Mouse (Mus musculus): ENCODE data around the gene Tmprss7. TPM values are rescaled to one million over a fixed set of nuclear protein-coding genes. Genes with fewer than 3 reads are reported as not detected.

Gene Tmprss7
- polyA plus RNA-seq, 1 experiment from 2014 or later = 0.40 TPM

GRCm38 (mm10) chr16:45644380-45644779 lies 49.1 kb downstream of the Tmprss7 start:
- Histone ChIP-seq H3K9me3 (replicated peaks) (no peaks in the 10 kb centered on the region), H3K27me3 (no peaks in the 10 kb centered on the region), H3K4me2 (no peak overlapping the region), H3K4me3 (no peak overlapping the region), H3K9ac (no peak overlapping the region), H3K4me1 (no peaks in the 10 kb centered on the region), H3K27ac (no peak overlapping the region), H3K36me3 (ENCODE audit: poor library complexity, severe bottlenecking) (no peaks in the 10 kb centered on the region)
- WGBS = 79% methylated on average over 6 of the region's 6 CpGs
- ATAC-seq = no peak

GRCm38 (mm10) chr16:45643944-45644343 lies 49.5 kb downstream of the Tmprss7 start:
- WGBS = 88% methylated on average over 3 of the region's 3 CpGs
- no peak for ATAC-seq
- Histone ChIP-seq H3K27ac (no peak overlapping the region), H3K4me1 (no peaks in the 10 kb centered on the region), H3K27me3 (no peaks in the 10 kb centered on the region), H3K4me3 (no peak overlapping the region), H3K9ac (no peak overlapping the region), H3K36me3 (ENCODE audit: poor library complexity, severe bottlenecking) (no peaks in the 10 kb centered on the region), H3K9me3 (replicated peaks) (no peaks in the 10 kb centered on the region), H3K4me2 (no peak overlapping the region)

- Histone ChIP-seq H3K9me3 (replicated peaks) (no peaks in the 10 kb centered on the region), H3K4me1 (no peaks in the 10 kb centered on the region), H3K4me3 (no peak overlapping the region), H3K9ac (no peak overlapping the region), H3K4me2 (no peak overlapping the region), H3K27ac (no peak overlapping the region), H3K36me3 (ENCODE audit: poor library complexity, severe bottlenecking) (no peaks in the 10 kb centered on the region), H3K27me3 (no peaks in the 10 kb centered on the region)
- ATAC-seq = no peak
- 79% methylated on average over 3 of the region's 3 CpGs for WGBS
These were observed 52.2 kb downstream of the Tmprss7 start for GRCm38 (mm10) chr16:45641301-45641700.

DNA sequence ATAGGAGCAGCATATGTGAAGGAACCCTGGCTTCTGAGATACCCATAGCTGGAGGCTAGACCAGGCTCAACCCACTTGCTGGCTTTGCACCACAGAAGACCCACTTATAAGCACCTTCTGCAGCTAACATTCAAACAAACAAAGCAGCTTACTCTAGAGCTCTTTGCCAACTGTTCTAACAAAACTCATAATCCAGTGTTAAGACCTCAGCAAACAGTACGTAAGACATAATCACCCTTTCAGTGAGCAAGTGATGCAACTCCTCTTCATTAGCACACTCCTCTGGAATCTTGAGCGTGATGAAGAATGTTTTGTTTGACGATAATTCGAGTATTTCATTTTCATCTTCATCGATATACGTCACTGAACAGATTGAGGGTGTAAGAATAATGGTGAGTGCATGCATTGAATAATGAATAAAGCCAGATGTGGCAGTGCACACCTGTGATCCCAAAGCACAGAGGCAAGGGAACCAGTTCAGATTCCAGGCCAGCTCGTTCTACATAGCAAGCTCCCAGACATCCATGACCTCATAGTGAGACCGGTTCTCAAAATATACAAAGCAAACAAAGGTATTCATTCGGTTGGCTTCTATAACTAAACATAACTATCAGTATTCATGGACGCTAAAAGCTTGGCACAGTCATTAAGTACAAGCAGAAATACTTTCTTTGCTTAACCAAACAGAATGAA lies 53.2 kb downstream of the Tmprss7 start:
- WGBS = 82% methylated on average over 10 of the region's 10 CpGs
- Histone ChIP-seq H3K4me3 (no peak overlapping the region), H3K9ac (no peak overlapping the region)

GRCm38 (mm10) chr16:45635826-45636225 lies 57.6 kb downstream of the Tmprss7 start:
- no peak overlapping the region for H3K27ac ChIP-seq
- H3K27me3 ChIP-seq = no peaks in the 10 kb centered on the region
- H3K36me3 ChIP-seq (ENCODE audit: poor library complexity, severe bottlenecking) = no peaks in the 10 kb centered on the region
- no peak overlapping the region for H3K4me2 ChIP-seq
- H3K4me1 ChIP-seq = no peaks in the 10 kb centered on the region
- ATAC-seq = no peak
- 91% methylated on average over 2 of the region's 2 CpGs for WGBS
- H3K4me3 ChIP-seq = no peak overlapping the region
- no peak overlapping the region for H3K9ac ChIP-seq
- no peaks in the 10 kb centered on the region for H3K9me3 ChIP-seq (replicated peaks)

More for the DNA sequence above, 53.2 kb downstream of the Tmprss7 start:
- H3K4me1 ChIP-seq = no peaks in the 10 kb centered on the region
- H3K4me2 ChIP-seq = no peak overlapping the region
- ATAC-seq = no peak
- H3K27me3 ChIP-seq = no peaks in the 10 kb centered on the region
- H3K27ac ChIP-seq = no peak overlapping the region
- no peaks in the 10 kb centered on the region for H3K9me3 ChIP-seq (replicated peaks)
- no peaks in the 10 kb centered on the region for H3K36me3 ChIP-seq (ENCODE audit: poor library complexity, severe bottlenecking)

DNA sequence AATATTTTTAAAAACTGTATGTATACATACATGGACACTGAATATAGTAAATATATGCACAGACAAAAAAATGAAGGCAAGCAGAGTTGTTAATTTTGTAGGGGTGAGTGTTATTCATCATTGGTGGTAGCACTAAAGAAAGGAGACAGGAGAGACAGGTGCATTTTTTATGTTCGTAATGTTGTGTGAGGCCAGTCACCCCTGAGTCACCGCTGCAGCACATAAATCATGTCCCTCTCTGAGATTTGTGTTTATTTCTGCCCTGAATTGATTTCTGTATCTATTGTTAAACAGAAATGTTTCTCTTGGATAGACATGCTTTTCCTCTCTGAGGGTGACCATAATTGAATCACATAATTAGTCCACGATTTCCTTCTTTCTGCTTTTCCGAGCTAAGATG lies 61.0 kb downstream of the Tmprss7 start:
- Histone ChIP-seq H3K4me2 (no peak overlapping the region), H3K36me3 (ENCODE audit: poor library complexity, severe bottlenecking) (no peaks in the 10 kb centered on the region), H3K9me3 (replicated peaks) (no peaks in the 10 kb centered on the region), H3K9ac (no peak overlapping the region), H3K27me3 (no peaks in the 10 kb centered on the region), H3K4me1 (no peaks in the 10 kb centered on the region), H3K4me3 (no peak overlapping the region), H3K27ac (no peak overlapping the region)
- ATAC-seq = no peak
- 85% methylated on average over 4 of the region's 4 CpGs for WGBS

DNA sequence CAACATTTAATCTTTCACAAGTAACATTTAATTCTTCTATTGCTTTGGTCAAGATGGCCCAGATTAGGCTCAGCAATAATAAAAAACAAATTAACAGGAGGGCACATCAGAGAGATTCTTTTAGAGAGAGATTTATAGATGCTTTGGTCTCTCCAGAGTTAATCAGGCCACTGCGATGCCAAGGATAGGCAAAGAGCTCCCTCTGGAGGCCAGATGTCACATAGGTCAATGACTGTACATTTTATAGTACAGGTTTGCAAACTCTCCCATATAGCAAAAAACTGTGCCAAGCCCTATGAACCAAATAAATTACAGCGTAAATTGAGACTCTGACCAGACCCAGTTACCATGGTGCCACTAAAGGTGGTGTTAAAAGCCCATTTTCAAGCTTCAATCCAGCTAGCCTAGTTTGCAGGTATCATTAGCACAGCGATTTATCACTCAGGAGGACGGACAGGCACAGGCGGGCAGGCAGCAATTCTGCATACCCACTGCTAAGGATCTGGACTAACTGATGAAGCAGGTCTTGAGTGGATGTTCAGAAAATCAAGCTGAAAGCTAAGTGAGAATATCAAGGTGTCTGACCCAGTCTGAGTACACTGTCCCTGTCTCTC lies 63.0 kb downstream of the Tmprss7 start:
- H3K9ac ChIP-seq = no peak overlapping the region
- WGBS = 57% methylated on average over 5 of the region's 5 CpGs
- peak; percentile 90 for ATAC-seq
- no peaks in the 10 kb centered on the region for H3K36me3 ChIP-seq (ENCODE audit: poor library complexity, severe bottlenecking)
- no peaks in the 10 kb centered on the region for H3K4me1 ChIP-seq
- no peak overlapping the region for H3K4me3 ChIP-seq
- no peaks in the 10 kb centered on the region for H3K9me3 ChIP-seq (replicated peaks)
- H3K27ac ChIP-seq = no peak overlapping the region
- H3K4me2 ChIP-seq = no peak overlapping the region
- H3K27me3 ChIP-seq = no peaks in the 10 kb centered on the region

DNA sequence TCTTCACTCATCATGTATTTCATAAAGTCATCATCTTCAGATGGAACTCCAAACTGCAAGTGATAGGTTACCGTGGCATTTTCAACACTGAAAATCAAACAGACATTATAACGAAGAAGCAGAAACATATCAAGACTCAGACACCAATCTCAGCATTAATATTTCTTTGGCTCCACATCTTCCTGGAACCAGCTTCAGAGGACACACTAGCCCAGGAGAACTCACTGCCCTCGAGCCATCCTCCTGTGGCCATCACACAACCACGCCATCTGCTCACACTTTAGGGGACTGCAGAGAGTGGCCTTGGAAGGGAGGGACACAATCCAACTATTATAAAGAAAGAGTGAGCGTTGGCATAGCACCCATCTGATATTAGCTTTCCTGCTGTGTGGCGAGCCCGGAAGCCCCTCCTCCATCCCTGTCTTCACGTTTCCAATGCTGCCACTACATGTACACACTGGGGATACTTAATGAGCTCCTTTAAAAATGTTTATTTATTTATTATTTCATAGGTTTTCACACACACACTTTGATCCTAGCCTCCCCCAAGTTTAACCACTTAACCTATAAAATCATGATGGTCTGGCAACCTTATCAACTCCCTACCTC lies 63.9 kb downstream of the Tmprss7 start:
- no peak overlapping the region for H3K4me3 ChIP-seq
- H3K27me3 ChIP-seq = no peaks in the 10 kb centered on the region
- H3K36me3 ChIP-seq (ENCODE audit: poor library complexity, severe bottlenecking) = no peaks in the 10 kb centered on the region
- no peak overlapping the region for H3K27ac ChIP-seq
- WGBS = 87% methylated on average over 8 of the region's 8 CpGs
- ATAC-seq = no peak
- no peaks in the 10 kb centered on the region for H3K9me3 ChIP-seq (replicated peaks)
- H3K4me1 ChIP-seq = no peaks in the 10 kb centered on the region
- H3K4me2 ChIP-seq = no peak overlapping the region
- no peak overlapping the region for H3K9ac ChIP-seq

DNA sequence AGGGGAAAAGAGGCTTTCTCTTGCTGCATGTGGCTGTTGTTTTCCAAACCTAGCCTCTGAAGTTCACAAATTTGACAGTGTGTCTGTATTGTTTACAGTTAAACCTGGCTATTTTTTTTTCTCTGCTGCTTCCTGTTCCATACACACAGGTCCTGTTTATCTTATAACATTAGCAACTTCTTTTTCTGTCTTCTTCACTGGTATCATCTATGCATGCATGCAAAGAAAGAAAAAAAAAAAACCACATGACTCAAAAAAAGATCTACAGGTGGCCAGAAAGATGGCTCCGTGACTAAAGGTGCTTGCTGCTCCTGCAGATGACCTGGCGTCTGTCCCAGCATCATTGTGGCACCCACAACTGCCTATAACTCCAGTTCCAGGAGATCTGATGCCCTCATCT lies 68.1 kb downstream of the Tmprss7 start:
- Histone ChIP-seq H3K27ac (no peak overlapping the region), H3K9me3 (replicated peaks) (no peaks in the 10 kb centered on the region), H3K36me3 (ENCODE audit: poor library complexity, severe bottlenecking) (no peaks in the 10 kb centered on the region), H3K4me3 (no peak overlapping the region), H3K4me2 (no peak overlapping the region), H3K9ac (no peak overlapping the region), H3K27me3 (no peaks in the 10 kb centered on the region), H3K4me1 (no peaks in the 10 kb centered on the region)
- 82% methylated on average over 2 of the region's 2 CpGs for WGBS
- ATAC-seq = no peak

- H3K9ac ChIP-seq = no peak overlapping the region
- no peaks in the 10 kb centered on the region for H3K27me3 ChIP-seq
- ATAC-seq = no peak
- 88% methylated on average over 2 of the region's 2 CpGs for WGBS
- H3K27ac ChIP-seq = no peak overlapping the region
- no peaks in the 10 kb centered on the region for H3K9me3 ChIP-seq (replicated peaks)
- no peaks in the 10 kb centered on the region for H3K4me1 ChIP-seq
- H3K4me3 ChIP-seq = no peak overlapping the region
- H3K36me3 ChIP-seq (ENCODE audit: poor library complexity, severe bottlenecking) = no peaks in the 10 kb centered on the region
- H3K4me2 ChIP-seq = no peak overlapping the region
These were observed 68.7 kb downstream of the Tmprss7 start for GRCm38 (mm10) chr16:45624791-45625190.

- H3K9me3 ChIP-seq (replicated peaks) = no peaks in the 10 kb centered on the region
- WGBS = 92% methylated on average over 4 of the region's 4 CpGs
- no peaks in the 10 kb centered on the region for H3K27me3 ChIP-seq
- H3K4me1 ChIP-seq = no peaks in the 10 kb centered on the region
- H3K27ac ChIP-seq = no peak overlapping the region
- ATAC-seq = no peak
- H3K36me3 ChIP-seq (ENCODE audit: poor library complexity, severe bottlenecking) = no peaks in the 10 kb centered on the region
- no peak overlapping the region for H3K4me2 ChIP-seq
- no peak overlapping the region for H3K9ac ChIP-seq
- no peak overlapping the region for H3K4me3 ChIP-seq
These were observed 70.2 kb downstream of the Tmprss7 start for GRCm38 (mm10) chr16:45623230-45623629.

GRCm38 (mm10) chr16:45619751-45620375 lies 73.6 kb downstream of the Tmprss7 start:
- no peak overlapping the region for H3K27ac ChIP-seq
- no peaks in the 10 kb centered on the region for H3K27me3 ChIP-seq
- H3K4me1 ChIP-seq = no peaks in the 10 kb centered on the region
- H3K4me3 ChIP-seq = no peak overlapping the region
- no peak overlapping the region for H3K4me2 ChIP-seq
- H3K36me3 ChIP-seq (ENCODE audit: poor library complexity, severe bottlenecking) = no peaks in the 10 kb centered on the region
- no peaks in the 10 kb centered on the region for H3K9me3 ChIP-seq (replicated peaks)
- 73% methylated on average over 8 of the region's 8 CpGs for WGBS
- no peak overlapping the region for H3K9ac ChIP-seq
- no peak for ATAC-seq
